Mouse (Mus musculus) erythroblast, embryonic 14.5 days (primary cell): ENCODE data around the gene Socs7.

Experiments
- GATA1 ChIP-seq: IDR thresholded peaks from 2 replicates; pipeline ENCODE4 v1.6.1; 2012; ENCODE audit warnings: low read length, inconsistent platforms, mixed read lengths
- TAL1 ChIP-seq: IDR thresholded peaks from 3 replicates; pipeline ENCODE4 v1.6.1; 2012; ENCODE audit warnings: low read length, inconsistent platforms, mixed read lengths

GRCm38 (mm10) chr11:97328148-97328547 lies 34.2 kb upstream of the Socs7 start:
- TF ChIP-seq GATA1 = no peak
- no peak for TF ChIP-seq TAL1
